Comparison of ENCODE assay signal across 8 mouse cellular contexts in genomic region chr11:65807601-65808000, GRCm38 (mm10). TPM values are rescaled to one million over a fixed set of nuclear protein-coding genes. Genes with fewer than 3 reads are reported as not detected.
DNase-seq lines count a peak whose midpoint lies in the region; ATAC-seq and TF ChIP-seq lines count a peak whose summit lies in the region.

No protein-coding gene starts in this region.

- no peak for TF ChIP-seq POLR2A in lung, adult 2 months (IDR thresholded peaks at IDR 0.05; ENCODE audit: borderline replicate concordance, extremely low read depth, low read depth, low read length)

- TF ChIP-seq CTCF in lung, adult 2 months (IDR thresholded peaks at IDR 0.05; ENCODE audit: insufficient read depth, low read length): no peak
- TF ChIP-seq CTCF in intestine, postnatal 0 days (IDR thresholded peaks at IDR 0.05; ENCODE audit: low read depth): 0 out of 2 replicates have a peak, but pooled peaks have one; percentile 7

- H3K4me3 ChIP-seq in lung, adult 2 months (replicated peaks; ENCODE audit: extremely low read depth, low read depth, low read length): peak overlapping the region; percentile 98
- peak overlapping the region; percentile 72 for H3K4me3 ChIP-seq in embryonic facial prominence, embryonic 15.5 days (replicated peaks)
- peak overlapping the region; percentile 81 for H3K4me3 ChIP-seq in intestine, postnatal 0 days (ENCODE audit: low read depth, low read length)
- H3K4me3 ChIP-seq in neural tube, embryonic 14.5 days (ENCODE audit: low read depth, low read length): peak overlapping the region; percentile 73

- no peak for DNase-seq in lung, adult 2 months
- DNase-seq in lung, postnatal 25 days (ENCODE audit: low spot score): no peak
- no peak for DNase-seq in c-Kit-positive CD71-positive TER-119-positive erythroid progenitor cells, embryonic 14.5 days (ENCODE audit: low spot score)
- no peak for DNase-seq in cerebellum, adult 11 months
- DNase-seq in left cerebral cortex, adult 9 months (ENCODE audit: low spot score in 2 of 2): no peak

- no peaks in the 10 kb centered on the region for H3K27me3 ChIP-seq in embryonic facial prominence, embryonic 15.5 days
- no peaks in the 10 kb centered on the region for H3K27me3 ChIP-seq in intestine, postnatal 0 days (replicated peaks; ENCODE audit: control insufficient read depth, insufficient read depth, low read length)
- no peaks in the 10 kb centered on the region for H3K27me3 ChIP-seq in neural tube, embryonic 14.5 days (ENCODE audit: control insufficient read depth, insufficient read depth, low read length)

- peak overlapping the region; percentile 88 for H3K4me2 ChIP-seq in embryonic facial prominence, embryonic 15.5 days (replicated peaks)
- peak overlapping the region; percentile 88 for H3K4me2 ChIP-seq in intestine, postnatal 0 days (replicated peaks; ENCODE audit: low read depth)
- H3K4me2 ChIP-seq in neural tube, embryonic 14.5 days (ENCODE audit: low read depth, low read length): peak overlapping the region; percentile 94

- H3K27ac ChIP-seq in embryonic facial prominence, embryonic 15.5 days (replicated peaks): peak overlapping the region; percentile 73
- H3K27ac ChIP-seq in intestine, postnatal 0 days (ENCODE audit: low read depth, low read length): peak overlapping the region; percentile 94
- H3K27ac ChIP-seq in neural tube, embryonic 14.5 days (ENCODE audit: low read depth, low read length): peak overlapping the region; percentile 71; the same call in 1 of the 2 replicates

- peak overlapping the region; percentile 60 for H3K9ac ChIP-seq in embryonic facial prominence, embryonic 15.5 days
- peak overlapping the region; percentile 79 for H3K9ac ChIP-seq in intestine, postnatal 0 days (ENCODE audit: low read depth, low read length)
- H3K9ac ChIP-seq in neural tube, embryonic 14.5 days (replicated peaks; ENCODE audit: low read depth, low read length): peak overlapping the region; percentile 63

- no peaks in the 10 kb centered on the region for H3K36me3 ChIP-seq in embryonic facial prominence, embryonic 15.5 days
- H3K36me3 ChIP-seq in intestine, postnatal 0 days (ENCODE audit: control insufficient read depth, insufficient read depth): no peaks in the 10 kb centered on the region
- no peaks in the 10 kb centered on the region for H3K36me3 ChIP-seq in neural tube, embryonic 14.5 days (ENCODE audit: control insufficient read depth, insufficient read depth, low read length)

- H3K9me3 ChIP-seq in embryonic facial prominence, embryonic 15.5 days (replicated peaks): no peaks in the 10 kb centered on the region
- no peaks in the 10 kb centered on the region for H3K9me3 ChIP-seq in intestine, postnatal 0 days (ENCODE audit: control insufficient read depth)
- no peaks in the 10 kb centered on the region for H3K9me3 ChIP-seq in neural tube, embryonic 14.5 days (ENCODE audit: control insufficient read depth, low read length)

- H3K4me1 ChIP-seq in lung, adult 2 months (ENCODE audit: control insufficient read depth, insufficient read depth, low read length): peaks cover 3% of the 10 kb centered on the region; the same call in 1 of the 2 replicates
- peaks cover 19% of the 10 kb centered on the region for H3K4me1 ChIP-seq in embryonic facial prominence, embryonic 15.5 days
- no peaks in the 10 kb centered on the region; the same call in 1 of the 2 replicates for H3K4me1 ChIP-seq in intestine, postnatal 0 days (replicated peaks; ENCODE audit: control insufficient read depth, insufficient read depth, low read length)
- H3K4me1 ChIP-seq in neural tube, embryonic 14.5 days (ENCODE audit: control insufficient read depth, insufficient read depth, low read length): peaks cover 10% of the 10 kb centered on the region

- no peak for ATAC-seq in embryonic facial prominence, embryonic 15.5 days (ENCODE audit: insufficient number of reproducible peaks, low FRiP score, low TSS enrichment, low read depth)
- no peak for ATAC-seq in intestine, postnatal 0 days
- ATAC-seq in neural tube, embryonic 14.5 days (ENCODE audit: low read depth): 0 out of 2 replicates have a peak, but pooled peaks have one; percentile 1

- 40% methylated on average over 7 of the region's 7 CpGs for WGBS in lung, adult 2 months
- WGBS in embryonic facial prominence, embryonic 15.5 days: 46% methylated on average over 7 of the region's 7 CpGs
- 37% methylated on average over 7 of the region's 7 CpGs for WGBS in intestine, postnatal 0 days
- 46% methylated on average over 7 of the region's 7 CpGs for WGBS in neural tube, embryonic 14.5 days

RNA-seq across cellular contexts. Expression of gene Zkscan6, which starts 0.6 kb away (rescaled TPM):
- 3.0 and 3.6 TPM in 2 replicates for polyA plus RNA-seq in lung, adult 2 months (2012; rRNA removed)
- 14.1 and 14.8 TPM in 2 replicates for polyA plus RNA-seq in embryonic facial prominence, embryonic 15.5 days (2015; fragmentation: Nextera tagmentation; extraction: Ambion mirVana)
- 9.3 and 9.9 TPM in 2 replicates for polyA plus RNA-seq in intestine, postnatal 0 days (2015; fragmentation: Nextera tagmentation; extraction: Ambion mirVana)
- polyA plus RNA-seq in neural tube, embryonic 14.5 days (2014; fragmentation: Nextera tagmentation; extraction: Ambion mirVana): 17.7 and 18.9 TPM in 2 replicates

RNA-seq across cellular contexts. Expression of gene Map2k4, which starts 19.5 kb away (rescaled TPM):
- 11.5 and 18.4 TPM in 2 replicates for polyA plus RNA-seq in lung, adult 2 months (2012; rRNA removed)
- 56.9 and 61.8 TPM in 2 replicates for polyA plus RNA-seq in embryonic facial prominence, embryonic 15.5 days (2015; fragmentation: Nextera tagmentation; extraction: Ambion mirVana)
- polyA plus RNA-seq in intestine, postnatal 0 days (2015; fragmentation: Nextera tagmentation; extraction: Ambion mirVana): 38.9 and 42.7 TPM in 2 replicates
- polyA plus RNA-seq in neural tube, embryonic 14.5 days (2014; fragmentation: Nextera tagmentation; extraction: Ambion mirVana): 128 and 135 TPM in 2 replicates
